Mouse (Mus musculus): Measurements from ENCODE around the gene Wdr59. TPM values are rescaled to one million over a fixed set of nuclear protein-coding genes. Genes with fewer than 3 reads are reported as not detected.

The Wdr59 gene
- total RNA-seq, 2 experiments from 2014 or later: 16.1 to 16.4 TPM

- no peak for DNase-seq (ENCODE audit: low spot score in 2 of 2)
These were observed 28.7 kb downstream of the Wdr59 start for GRCm38 (mm10) chr8:111493176-111493575.

- no peak for DNase-seq (ENCODE audit: low spot score in 2 of 2)
These were observed 29.4 kb downstream of the Wdr59 start for GRCm38 (mm10) chr8:111492508-111492907.

GRCm38 (mm10) chr8:111491191-111491590, 30.7 kb downstream of the Wdr59 start:
- no peak for DNase-seq (ENCODE audit: low spot score in 2 of 2)

GRCm38 (mm10) chr8:111490034-111490591, 31.8 kb downstream of the Wdr59 start:
- DNase-seq (ENCODE audit: low spot score in 2 of 2): no peak

- DNase-seq (ENCODE audit: low spot score in 2 of 2): no peak
These were observed 41.2 kb downstream of the Wdr59 start for GRCm38 (mm10) chr8:111480691-111481090.

GRCm38 (mm10) chr8:111477761-111478465, 44.0 kb downstream of the Wdr59 start:
- DNase-seq (ENCODE audit: low spot score in 2 of 2): no peak

GRCm38 (mm10) chr8:111471526-111472081, 50.3 kb downstream of the Wdr59 start:
- no peak for DNase-seq (ENCODE audit: low spot score in 2 of 2)

GRCm38 (mm10) chr8:111469013-111469412, 52.9 kb downstream of the Wdr59 start:
- no peak for DNase-seq (ENCODE audit: low spot score in 2 of 2)

GRCm38 (mm10) chr8:111465341-111465740, 56.6 kb downstream of the Wdr59 start:
- DNase-seq (ENCODE audit: low spot score in 2 of 2): no peak

- DNase-seq (ENCODE audit: low spot score in 2 of 2): no peak
These were observed 57.4 kb downstream of the Wdr59 start for GRCm38 (mm10) chr8:111464526-111464925.

GRCm38 (mm10) chr8:111449671-111450070, 72.2 kb downstream of the Wdr59 start:
- DNase-seq (ENCODE audit: low spot score in 2 of 2): no peak

GRCm38 (mm10) chr8:111445960-111446660, 75.8 kb downstream of the Wdr59 start:
- no peak for DNase-seq (ENCODE audit: low spot score in 2 of 2)

- DNase-seq (ENCODE audit: low spot score in 2 of 2): no peak
These were observed 76.3 kb downstream of the Wdr59 start for GRCm38 (mm10) chr8:111445558-111445957.

GRCm38 (mm10) chr8:111444245-111444644, 77.6 kb downstream of the Wdr59 start:
- DNase-seq (ENCODE audit: low spot score in 2 of 2): no peak

GRCm38 (mm10) chr8:111439189-111439588, 82.7 kb downstream of the Wdr59 start:
- peak in 1 of 2 experiments; percentile 46 for DNase-seq (ENCODE audit: low spot score in 2 of 2)

GRCm38 (mm10) chr8:111435071-111435828, 86.6 kb downstream of the Wdr59 start:
- no peak for DNase-seq (ENCODE audit: low spot score in 2 of 2)

GRCm38 (mm10) chr8:111424646-111425045, 97.2 kb downstream of the Wdr59 start:
- no peak for DNase-seq (ENCODE audit: low spot score in 2 of 2)

GRCm38 (mm10) chr8:111424181-111424580, 97.7 kb downstream of the Wdr59 start:
- DNase-seq (ENCODE audit: low spot score in 2 of 2): no peak

- DNase-seq (ENCODE audit: low spot score in 2 of 2): no peak
These were observed 99.3 kb downstream of the Wdr59 start for GRCm38 (mm10) chr8:111422614-111423013.

- no peak for DNase-seq (ENCODE audit: low spot score in 2 of 2)
These were observed 102.7 kb downstream of the Wdr59 start for GRCm38 (mm10) chr8:111419171-111419570.

- no peak for DNase-seq (ENCODE audit: low spot score in 2 of 2)
These were observed 103.3 kb downstream of the Wdr59 start for GRCm38 (mm10) chr8:111418601-111419000.

Measured in adrenal gland, postnatal 4 days (tissue).